Mouse (Mus musculus): ENCODE results near the gene Adk. TPM values are rescaled to one million over a fixed set of nuclear protein-coding genes. Genes with fewer than 3 reads are reported as not detected.
A peak's percentile ranks its signal among the peaks of the same experiment; 100 is the strongest.

The Adk gene
- polyA plus RNA-seq, 1 experiment from 2014 or later, result 475 TPM

- no peaks in the 10 kb centered on the region for H3K27me3 ChIP-seq (ENCODE audit: insufficient read depth, low read length)
- H3K36me3 ChIP-seq (replicated peaks; ENCODE audit: insufficient read depth, low read length), result no peaks in the 10 kb centered on the region
- peak overlapping the region; percentile 95; the same call in 1 of the 2 replicates for H3K27ac ChIP-seq (ENCODE audit: low read depth)
- TF ChIP-seq EP300 (IDR thresholded peaks at IDR 0.05; ENCODE audit: low read depth) (no peak), CTCF (IDR thresholded peaks at IDR 0.05; ENCODE audit: low read depth) (no peak)
- H3K4me3 ChIP-seq (ENCODE audit: low read depth, low read length), result peak overlapping the region; percentile 73
- no peaks in the 10 kb centered on the region for H3K9me3 ChIP-seq (ENCODE audit: low read length)
- no peak overlapping the region; the same call in 1 of the 2 replicates for H3K9ac ChIP-seq (replicated peaks)
- H3K4me1 ChIP-seq (ENCODE audit: insufficient read depth), result peaks cover 30% of the 10 kb centered on the region
- peak overlapping the region; percentile 77 for H3K4me2 ChIP-seq (ENCODE audit: low read depth, low read length)
- ATAC-seq, result no peak
- DNase-seq, result no peak
Observed at GRCm38 (mm10) chr14:21078511-21078910, 26.1 kb downstream of the Adk start.

GRCm38 (mm10) chr14:21082823-21083222, 30.4 kb downstream of the Adk start:
- no peak for TF ChIP-seq EP300 (IDR thresholded peaks at IDR 0.05; ENCODE audit: low read depth)
- TF ChIP-seq CTCF (IDR thresholded peaks at IDR 0.05; ENCODE audit: low read depth), result no peak

GRCm38 (mm10) chr14:21085666-21086065, 33.3 kb downstream of the Adk start:
- ATAC-seq (no peak), DNase-seq (no peak)
- 67% methylated on average over 5 of the region's 5 CpGs for WGBS (ENCODE audit: insufficient replicate concordance)
- H3K4me3 ChIP-seq (ENCODE audit: low read depth, low read length), result no peak overlapping the region
- no peak overlapping the region for H3K9ac ChIP-seq (replicated peaks)
- no peak overlapping the region for H3K27ac ChIP-seq (ENCODE audit: low read depth)
- no peaks in the 10 kb centered on the region for H3K27me3 ChIP-seq (ENCODE audit: insufficient read depth, low read length)
- TF ChIP-seq CTCF (IDR thresholded peaks at IDR 0.05; ENCODE audit: low read depth), result no peak
- TF ChIP-seq EP300 (IDR thresholded peaks at IDR 0.05; ENCODE audit: low read depth), result no peak
- H3K4me2 ChIP-seq (ENCODE audit: low read depth, low read length), result no peak overlapping the region
- no peaks in the 10 kb centered on the region for H3K9me3 ChIP-seq (ENCODE audit: low read length)
- no peaks in the 10 kb centered on the region for H3K36me3 ChIP-seq (replicated peaks; ENCODE audit: insufficient read depth, low read length)
- H3K4me1 ChIP-seq (ENCODE audit: insufficient read depth), result peaks cover 32% of the 10 kb centered on the region

More at GRCm38 (mm10) chr14:21082823-21083222, 30.4 kb downstream of the Adk start:
- ATAC-seq, result no peak
- Histone ChIP-seq H3K27ac (ENCODE audit: low read depth) (no peak overlapping the region), H3K27me3 (ENCODE audit: insufficient read depth, low read length) (no peaks in the 10 kb centered on the region), H3K4me2 (ENCODE audit: low read depth, low read length) (no peak overlapping the region), H3K36me3 (replicated peaks; ENCODE audit: insufficient read depth, low read length) (no peaks in the 10 kb centered on the region), H3K4me3 (ENCODE audit: low read depth, low read length) (no peak overlapping the region), H3K4me1 (ENCODE audit: insufficient read depth) (peaks cover 18% of the 10 kb centered on the region), H3K9ac (replicated peaks) (no peak overlapping the region), H3K9me3 (ENCODE audit: low read length) (no peaks in the 10 kb centered on the region)
- 64% methylated on average over 1 of the region's 1 CpGs for WGBS (ENCODE audit: insufficient replicate concordance)
- DNase-seq, result no peak

DNA sequence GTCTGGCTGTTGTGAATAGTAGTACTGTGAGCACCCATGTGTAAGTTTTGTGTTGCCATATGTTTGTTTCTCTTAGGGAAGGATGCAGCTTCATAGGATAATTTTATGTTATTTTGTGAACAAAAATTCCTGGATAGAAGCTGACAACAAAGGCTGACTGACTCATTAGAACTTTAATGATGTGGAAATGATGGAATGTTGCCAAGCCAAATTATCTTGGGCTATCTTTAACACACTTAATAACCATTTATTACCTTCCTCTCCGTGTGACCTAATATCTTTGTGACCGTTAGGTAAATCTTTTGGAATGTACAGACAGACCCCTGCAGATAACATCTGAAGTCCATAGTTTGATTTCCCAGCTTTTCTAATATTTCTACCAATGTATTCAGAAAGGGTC, 33.7 kb downstream of the Adk start:
- TF ChIP-seq EP300 (IDR thresholded peaks at IDR 0.05; ENCODE audit: low read depth), result no peak
- no peak for TF ChIP-seq CTCF (IDR thresholded peaks at IDR 0.05; ENCODE audit: low read depth)
- Histone ChIP-seq H3K36me3 (replicated peaks; ENCODE audit: insufficient read depth, low read length) (no peaks in the 10 kb centered on the region), H3K9ac (replicated peaks) (no peak overlapping the region), H3K4me1 (ENCODE audit: insufficient read depth) (peaks cover 32% of the 10 kb centered on the region), H3K4me2 (ENCODE audit: low read depth, low read length) (no peak overlapping the region), H3K27me3 (ENCODE audit: insufficient read depth, low read length) (no peaks in the 10 kb centered on the region), H3K4me3 (ENCODE audit: low read depth, low read length) (no peak overlapping the region), H3K9me3 (ENCODE audit: low read length) (no peaks in the 10 kb centered on the region), H3K27ac (ENCODE audit: low read depth) (no peak overlapping the region)
- DNase-seq (no peak), ATAC-seq (no peak)
- WGBS (ENCODE audit: insufficient replicate concordance), result 62% methylated on average over 2 of the region's 2 CpGs

DNA sequence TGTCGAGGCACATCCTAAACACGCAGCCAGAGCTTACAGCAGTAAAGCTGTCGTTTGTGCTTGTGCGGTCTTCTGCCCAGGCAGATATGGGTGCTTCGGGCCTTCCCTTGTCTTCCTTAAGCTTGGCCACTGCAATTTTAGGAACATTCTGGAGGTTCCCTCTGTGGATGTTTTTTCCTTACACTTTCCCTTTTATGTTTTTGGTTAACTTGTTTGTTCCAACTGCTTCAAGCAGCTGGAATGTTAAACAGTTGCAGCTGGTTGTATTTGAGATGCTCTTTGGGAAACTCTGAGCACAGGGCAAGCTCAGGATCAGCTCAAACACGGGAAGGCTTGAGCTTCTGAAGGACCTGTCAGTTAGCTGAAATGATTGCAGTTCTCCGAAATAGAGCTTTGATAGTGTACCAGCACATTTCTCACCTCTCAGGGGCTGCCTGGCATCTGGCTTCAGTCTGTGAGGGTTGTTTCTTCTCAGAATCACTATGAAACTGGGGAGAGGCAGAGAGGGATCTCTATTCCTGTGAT, 34.5 kb downstream of the Adk start:
- ATAC-seq (no peak), DNase-seq (no peak)
- Histone ChIP-seq H3K36me3 (replicated peaks; ENCODE audit: insufficient read depth, low read length) (peaks cover under 1% of the 10 kb centered on the region; the same call in 1 of the 2 replicates), H3K27me3 (ENCODE audit: insufficient read depth, low read length) (no peaks in the 10 kb centered on the region), H3K9me3 (ENCODE audit: low read length) (no peaks in the 10 kb centered on the region), H3K27ac (ENCODE audit: low read depth) (peak overlapping the region; percentile 37), H3K9ac (replicated peaks) (peak overlapping the region; percentile 36; the same call in 1 of the 2 replicates), H3K4me2 (ENCODE audit: low read depth, low read length) (peak overlapping the region; percentile 43), H3K4me1 (ENCODE audit: insufficient read depth) (peaks cover 31% of the 10 kb centered on the region), H3K4me3 (ENCODE audit: low read depth, low read length) (no peak overlapping the region)
- TF ChIP-seq CTCF (IDR thresholded peaks at IDR 0.05; ENCODE audit: low read depth), result no peak
- TF ChIP-seq EP300 (IDR thresholded peaks at IDR 0.05; ENCODE audit: low read depth), result no peak
- 56% methylated on average over 7 of the region's 7 CpGs for WGBS (ENCODE audit: insufficient replicate concordance)

DNA sequence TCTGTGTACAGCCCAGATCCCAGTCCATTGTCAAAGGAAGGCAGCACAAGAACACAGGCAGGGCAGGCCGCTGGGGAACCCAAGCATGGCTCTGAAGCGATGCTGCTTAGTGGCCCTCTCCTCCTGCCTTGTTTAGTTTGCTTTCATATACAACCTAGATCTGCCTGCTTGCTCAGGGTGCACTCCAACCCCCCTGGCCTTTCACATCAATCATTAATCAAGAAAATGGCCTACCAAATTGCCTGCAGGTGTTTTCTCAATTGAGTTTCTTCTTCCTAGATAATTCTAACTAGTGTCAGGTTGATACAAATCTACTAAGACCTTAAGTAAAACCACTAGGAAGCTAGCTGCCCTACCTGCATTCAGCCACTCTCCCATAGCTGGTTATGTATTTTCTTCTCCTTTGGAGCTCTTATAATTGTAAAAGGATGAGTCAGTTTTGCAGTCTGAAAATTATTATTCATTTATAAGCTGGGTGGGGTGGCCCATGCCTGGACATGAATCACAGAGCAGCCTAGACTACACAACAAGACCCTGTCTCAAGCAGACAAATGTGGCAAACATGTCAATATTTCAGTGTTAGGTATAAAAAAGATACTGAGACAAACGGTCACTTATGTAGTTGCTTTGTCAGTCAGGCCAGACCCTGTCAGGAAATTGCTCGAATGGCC, 35.2 kb downstream of the Adk start:
- Histone ChIP-seq H3K4me3 (ENCODE audit: low read depth, low read length) (no peak overlapping the region), H3K9me3 (ENCODE audit: low read length) (no peaks in the 10 kb centered on the region), H3K4me1 (ENCODE audit: insufficient read depth) (peaks cover 28% of the 10 kb centered on the region), H3K27me3 (ENCODE audit: insufficient read depth, low read length) (no peaks in the 10 kb centered on the region), H3K36me3 (replicated peaks; ENCODE audit: insufficient read depth, low read length) (peaks cover 6% of the 10 kb centered on the region; the same call in 1 of the 2 replicates), H3K4me2 (ENCODE audit: low read depth, low read length) (peak overlapping the region; percentile 43), H3K9ac (replicated peaks) (peak overlapping the region; percentile 36; the same call in 1 of the 2 replicates), H3K27ac (ENCODE audit: low read depth) (peak overlapping the region; percentile 37)
- ATAC-seq (peak; percentile 40; the same call in 1 of the 2 replicates), DNase-seq (no peak)
- TF ChIP-seq EP300 (IDR thresholded peaks at IDR 0.05; ENCODE audit: low read depth) (no peak), CTCF (IDR thresholded peaks at IDR 0.05; ENCODE audit: low read depth) (no peak)
- WGBS (ENCODE audit: insufficient replicate concordance), result 67% methylated on average over 4 of the region's 4 CpGs
